Mouse (Mus musculus): ENCODE results near the gene Rps11. TPM values are rescaled to one million over a fixed set of nuclear protein-coding genes. Genes with fewer than 3 reads are reported as not detected.
"Not testable (repeated sequence)": the region's sequence is repeated elsewhere in the genome, so short reads cannot be mapped to it uniquely, and the experiment has no call there.

The Rps11 gene
- polyA plus RNA-seq, 1 experiment from 2014 or later, result 1,389 TPM

- ATAC-seq (ENCODE audit: low FRiP score), result no peak
- Histone ChIP-seq H3K4me2 (replicated peaks; ENCODE audit: low read depth, low read length) (no peak overlapping the region), H3K27me3 (ENCODE audit: control insufficient read depth, insufficient read depth, low read length) (peaks cover under 1% of the 10 kb centered on the region; the same call in 1 of the 2 replicates), H3K4me1 (replicated peaks; ENCODE audit: control insufficient read depth, insufficient read depth, low read length) (peaks cover 4% of the 10 kb centered on the region; the same call in 1 of the 2 replicates), H3K4me3 (ENCODE audit: low read depth, low read length) (no peak overlapping the region), H3K27ac (ENCODE audit: low read depth, low read length) (no peak overlapping the region), H3K36me3 (ENCODE audit: control insufficient read depth, insufficient read depth, low read length) (0 out of 2 replicates have a peak, but pooled peaks cover 2% of the 10 kb centered on the region), H3K9ac (ENCODE audit: low read depth, low read length) (no peak overlapping the region), H3K9me3 (ENCODE audit: control insufficient read depth, low read length) (no peaks in the 10 kb centered on the region)
- 89% methylated on average over 14 of the region's 14 CpGs for WGBS
- no peak for DNase-seq (ENCODE audit: low spot score)
Observed at GRCm38 (mm10) chr7:45157459-45157858, 33.2 kb upstream of the Rps11 start.

DNA sequence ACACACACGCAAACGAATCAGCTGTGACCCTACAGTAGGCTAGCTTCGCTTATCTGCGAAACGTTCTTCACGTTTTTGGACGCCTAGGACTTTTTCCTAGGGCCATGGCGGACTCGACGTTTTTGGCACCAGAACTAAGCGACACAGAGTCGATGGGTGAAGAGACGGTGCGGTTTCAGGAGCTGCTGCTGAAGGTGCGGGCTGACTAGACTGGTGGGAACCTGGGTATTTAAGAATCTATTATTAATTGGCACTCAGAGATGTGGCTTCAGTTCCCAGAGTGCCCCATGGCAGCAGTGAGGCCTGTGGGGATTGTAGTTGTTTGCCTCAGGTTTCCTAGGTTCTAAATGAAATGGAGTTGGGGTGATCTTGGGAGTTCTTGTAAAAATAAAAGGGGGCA, 32.0 kb upstream of the Rps11 start:
- Histone ChIP-seq H3K27me3 (ENCODE audit: control insufficient read depth, insufficient read depth, low read length) (no peaks in the 10 kb centered on the region), H3K9me3 (ENCODE audit: control insufficient read depth, low read length) (no peaks in the 10 kb centered on the region), H3K4me1 (replicated peaks; ENCODE audit: control insufficient read depth, insufficient read depth, low read length) (peaks cover 2% of the 10 kb centered on the region; the same call in 1 of the 2 replicates), H3K4me3 (ENCODE audit: low read depth, low read length) (no peak overlapping the region), H3K4me2 (replicated peaks; ENCODE audit: low read depth, low read length) (no peak overlapping the region), H3K9ac (ENCODE audit: low read depth, low read length) (no peak overlapping the region), H3K27ac (ENCODE audit: low read depth, low read length) (no peak overlapping the region), H3K36me3 (ENCODE audit: control insufficient read depth, insufficient read depth, low read length) (0 out of 2 replicates have a peak, but pooled peaks cover 2% of the 10 kb centered on the region)
- ATAC-seq (ENCODE audit: low FRiP score) (no peak), DNase-seq (ENCODE audit: low spot score) (no peak)
- WGBS, result 97% methylated on average over 15 of the region's 15 CpGs

DNA sequence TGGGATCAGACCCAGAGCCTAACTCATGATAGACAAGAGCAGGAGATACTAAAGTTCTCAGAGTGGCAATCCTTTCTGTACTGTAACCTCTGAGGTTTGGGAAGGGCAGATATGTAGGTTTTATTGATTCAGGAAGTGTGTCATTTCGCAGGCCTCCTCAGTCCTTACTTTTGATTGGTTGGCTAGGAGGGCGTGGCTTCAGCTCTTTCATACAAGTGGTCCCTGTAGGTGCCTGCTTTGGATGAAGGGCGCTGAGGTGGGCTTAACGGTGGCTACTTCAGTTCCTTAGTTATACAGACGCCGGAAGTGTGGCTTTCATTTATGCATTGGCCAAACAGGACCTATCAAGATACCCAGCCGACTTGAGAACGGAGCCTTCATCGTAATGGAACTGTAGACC, 31.4 kb upstream of the Rps11 start:
- Histone ChIP-seq H3K9ac (ENCODE audit: low read depth, low read length) (no peak overlapping the region), H3K36me3 (ENCODE audit: control insufficient read depth, insufficient read depth, low read length) (0 out of 2 replicates have a peak, but pooled peaks cover 2% of the 10 kb centered on the region), H3K4me3 (ENCODE audit: low read depth, low read length) (no peak overlapping the region), H3K4me1 (replicated peaks; ENCODE audit: control insufficient read depth, insufficient read depth, low read length) (peaks cover 2% of the 10 kb centered on the region; the same call in 1 of the 2 replicates), H3K4me2 (replicated peaks; ENCODE audit: low read depth, low read length) (no peak overlapping the region), H3K9me3 (ENCODE audit: control insufficient read depth, low read length) (no peaks in the 10 kb centered on the region), H3K27me3 (ENCODE audit: control insufficient read depth, insufficient read depth, low read length) (no peaks in the 10 kb centered on the region), H3K27ac (ENCODE audit: low read depth, low read length) (no peak overlapping the region)
- WGBS, result 80% methylated on average over 9 of the region's 9 CpGs
- DNase-seq (ENCODE audit: low spot score), result no peak
- ATAC-seq (ENCODE audit: low FRiP score), result no peak

DNA sequence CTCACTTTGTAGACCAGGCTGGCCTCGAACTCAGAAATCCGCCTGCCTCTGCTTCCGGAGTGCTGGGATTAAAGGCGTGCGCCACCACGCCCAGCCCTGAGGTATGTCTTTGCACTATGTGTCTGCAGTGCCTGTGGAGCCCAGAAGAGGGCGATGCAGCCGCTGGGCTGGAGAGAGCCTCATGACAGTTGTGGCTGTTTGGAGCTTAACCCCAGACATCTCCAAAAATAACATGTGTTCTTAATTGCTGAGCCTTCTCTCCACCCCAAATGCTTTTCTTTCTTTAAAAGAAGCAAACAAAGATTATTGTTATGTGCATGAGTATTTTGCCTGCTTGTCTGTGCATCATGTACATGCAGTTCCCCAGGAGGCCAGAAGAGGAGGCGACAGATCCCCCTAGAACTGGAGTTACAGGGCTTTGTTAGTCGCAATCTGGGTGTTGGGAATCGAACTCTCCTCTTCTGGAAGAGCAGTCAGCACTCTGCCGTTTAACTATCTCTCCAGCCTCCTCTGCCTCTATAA, 30.8 kb upstream of the Rps11 start:
- no peaks in the 10 kb centered on the region for H3K27me3 ChIP-seq (ENCODE audit: control insufficient read depth, insufficient read depth, low read length)
- H3K9me3 ChIP-seq (ENCODE audit: control insufficient read depth, low read length), result no peaks in the 10 kb centered on the region
- H3K36me3 ChIP-seq (ENCODE audit: control insufficient read depth, insufficient read depth, low read length), result 0 out of 2 replicates have a peak, but pooled peaks cover 2% of the 10 kb centered on the region
- DNase-seq (ENCODE audit: low spot score) (peak; percentile 61), ATAC-seq (ENCODE audit: low FRiP score) (peak; percentile 51)
- peak overlapping the region; percentile 65 for H3K4me3 ChIP-seq (ENCODE audit: low read depth, low read length)
- no peak overlapping the region for H3K27ac ChIP-seq (ENCODE audit: low read depth, low read length)
- peak overlapping the region; percentile 74 for H3K4me2 ChIP-seq (replicated peaks; ENCODE audit: low read depth, low read length)
- H3K9ac ChIP-seq (ENCODE audit: low read depth, low read length), result 0 out of 2 replicates have a peak overlapping the region, but pooled peaks have one; percentile 91
- H3K4me1 ChIP-seq (replicated peaks; ENCODE audit: control insufficient read depth, insufficient read depth, low read length), result peaks cover 2% of the 10 kb centered on the region; the same call in 1 of the 2 replicates
- WGBS, result 78% methylated on average over 12 of the region's 12 CpGs

DNA sequence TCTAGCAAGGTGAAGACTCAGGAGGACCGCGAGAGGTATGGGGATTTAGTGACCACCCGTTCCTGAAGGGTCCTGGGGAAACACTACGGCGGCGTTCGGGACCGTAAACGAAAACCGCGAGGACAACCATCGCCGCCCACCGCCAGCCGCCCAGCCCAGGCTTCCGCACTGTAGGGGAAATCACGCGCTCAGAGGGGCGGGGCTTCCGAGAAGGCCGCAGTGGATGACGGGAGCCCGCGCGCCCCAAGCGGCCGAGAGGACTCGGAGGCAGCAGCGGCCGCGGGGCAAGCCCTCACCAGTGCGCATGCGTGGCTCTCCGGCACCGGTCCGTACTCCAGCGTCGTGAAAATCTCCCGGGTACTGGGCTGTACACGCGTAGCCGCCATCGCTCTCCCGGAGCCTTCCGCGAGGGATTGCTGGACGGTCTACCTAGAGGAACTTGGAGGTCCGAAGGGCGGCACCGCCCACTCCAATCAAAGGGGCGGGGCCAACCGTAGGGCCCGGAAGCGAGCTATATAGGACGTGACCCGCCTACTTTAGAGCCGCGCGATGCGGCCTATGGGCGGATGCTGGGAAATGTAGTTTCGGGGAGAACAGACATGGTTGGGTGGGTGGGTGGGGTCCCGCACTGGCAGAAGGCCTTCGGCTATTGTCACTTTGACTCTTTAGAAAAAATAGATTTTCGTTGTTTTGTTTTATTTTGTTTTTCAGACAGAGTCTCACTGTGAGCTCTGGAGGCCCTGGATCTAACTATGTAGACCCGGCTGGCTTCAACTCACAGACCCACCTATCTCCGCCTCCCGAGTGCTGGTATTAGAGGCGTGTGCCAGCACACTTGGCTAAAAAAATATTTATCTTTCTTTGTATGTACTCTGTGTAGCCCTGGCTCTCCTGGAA, 30.1 kb upstream of the Rps11 start, which contains the start of the genes Pih1d1 and Aldh16a1:
Gene Pih1d1 (plus strand): TSS at position 208 of the 897 bp plus-strand sequence.
Gene Aldh16a1 (minus strand): TSS at position 489 of the 897 bp plus-strand sequence.
- H3K9ac ChIP-seq (ENCODE audit: low read depth, low read length), result peak within 1 kb of the TSS; percentile 91
- H3K4me2 ChIP-seq (replicated peaks; ENCODE audit: low read depth, low read length), result peak within 1 kb of the TSS; percentile 74
- 5% methylated on average over 68 of the region's 69 CpGs for WGBS
- H3K4me1 ChIP-seq (replicated peaks; ENCODE audit: control insufficient read depth, insufficient read depth, low read length), result peaks cover 2% of the 10 kb centered on the region; the same call in 1 of the 2 replicates
- H3K27me3 ChIP-seq (ENCODE audit: control insufficient read depth, insufficient read depth, low read length), result no peaks in the 10 kb centered on the region
- 0 out of 2 replicates have a peak, but pooled peaks cover 2% of the 10 kb centered on the region for H3K36me3 ChIP-seq (ENCODE audit: control insufficient read depth, insufficient read depth, low read length)
- no peaks in the 10 kb centered on the region for H3K9me3 ChIP-seq (ENCODE audit: control insufficient read depth, low read length)
- H3K4me3 ChIP-seq (ENCODE audit: low read depth, low read length), result peak within 1 kb of the TSS; percentile 65
- DNase-seq (ENCODE audit: low spot score) (peak; percentile 99), ATAC-seq (ENCODE audit: low FRiP score) (peak; percentile 96)
- peak within 1 kb of the TSS; percentile 80 for H3K27ac ChIP-seq (ENCODE audit: low read depth, low read length)

GRCm38 (mm10) chr7:45153586-45153985, 29.3 kb upstream of the Rps11 start:
- no peak for DNase-seq (ENCODE audit: low spot score)
- Histone ChIP-seq H3K9ac (ENCODE audit: low read depth, low read length) (peak overlapping the region; percentile 91), H3K27me3 (ENCODE audit: control insufficient read depth, insufficient read depth, low read length) (no peaks in the 10 kb centered on the region), H3K4me1 (replicated peaks; ENCODE audit: control insufficient read depth, insufficient read depth, low read length) (peaks cover 2% of the 10 kb centered on the region; the same call in 1 of the 2 replicates), H3K4me2 (replicated peaks; ENCODE audit: low read depth, low read length) (peak overlapping the region; percentile 74), H3K27ac (ENCODE audit: low read depth, low read length) (peak overlapping the region; percentile 80), H3K9me3 (ENCODE audit: control insufficient read depth, low read length) (no peaks in the 10 kb centered on the region), H3K36me3 (ENCODE audit: control insufficient read depth, insufficient read depth, low read length) (0 out of 2 replicates have a peak, but pooled peaks cover 2% of the 10 kb centered on the region), H3K4me3 (ENCODE audit: low read depth, low read length) (peak overlapping the region; percentile 65)
- 9% methylated on average over 5 of the region's 5 CpGs for whole genome bisulfite sequencing
- peak; percentile 25; the same call in 1 of the 2 replicates for ATAC-seq (ENCODE audit: low FRiP score)

DNA sequence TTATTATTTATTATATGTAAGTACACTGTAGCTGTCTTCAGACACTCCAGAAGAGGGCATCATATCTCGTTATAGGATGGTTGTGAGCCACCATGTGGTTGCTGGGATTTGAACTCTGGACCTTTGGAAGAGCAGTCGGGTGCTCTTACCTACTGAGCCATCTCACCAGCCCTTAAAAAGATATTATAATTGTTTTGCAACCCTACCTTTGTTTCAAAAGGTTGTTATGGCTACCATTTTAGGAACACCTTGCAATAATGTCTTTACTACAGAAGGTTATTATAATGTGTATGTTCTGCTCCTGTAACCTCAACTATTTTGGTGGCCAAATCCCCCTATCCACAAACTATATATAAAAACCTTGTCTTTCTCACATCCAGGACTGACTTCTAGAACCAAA, 28.8 kb upstream of the Rps11 start:
- not testable (repeated sequence) for H3K4me1 ChIP-seq (replicated peaks; ENCODE audit: control insufficient read depth, insufficient read depth, low read length); H3K9me3 ChIP-seq (ENCODE audit: control insufficient read depth, low read length); H3K27ac ChIP-seq (ENCODE audit: low read depth, low read length); H3K4me2 ChIP-seq (replicated peaks; ENCODE audit: low read depth, low read length); H3K36me3 ChIP-seq (ENCODE audit: control insufficient read depth, insufficient read depth, low read length); H3K27me3 ChIP-seq (ENCODE audit: control insufficient read depth, insufficient read depth, low read length); DNase-seq (ENCODE audit: low spot score); ATAC-seq (ENCODE audit: low FRiP score); H3K4me3 ChIP-seq (ENCODE audit: low read depth, low read length)
- H3K9ac ChIP-seq (ENCODE audit: low read depth, low read length), result peak overlapping the region; percentile 91; the same call in 1 of the 2 replicates
- 91% methylated on average over 2 of the region's 2 CpGs for WGBS

DNA sequence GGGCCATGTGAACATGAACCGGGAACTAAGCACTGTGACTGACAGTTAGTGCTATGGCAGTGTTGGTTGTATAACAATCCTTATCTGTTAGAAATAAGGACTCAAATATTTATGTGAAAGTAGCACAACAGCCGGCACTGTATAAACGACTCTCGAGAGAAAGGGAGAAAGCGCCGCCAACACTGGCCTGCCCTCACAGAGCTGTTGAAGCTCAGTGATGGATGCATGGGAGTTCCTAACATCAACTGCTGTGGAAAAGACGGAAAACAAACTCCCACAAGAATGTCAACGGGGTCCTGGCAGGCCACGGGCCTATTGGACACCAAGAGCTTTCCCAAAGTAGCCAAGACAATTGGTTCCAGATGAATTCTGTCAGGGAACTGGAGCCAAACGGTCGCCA, 27.1 kb upstream of the Rps11 start:
- Histone ChIP-seq H3K4me1 (replicated peaks; ENCODE audit: control insufficient read depth, insufficient read depth, low read length) (peaks cover 2% of the 10 kb centered on the region; the same call in 1 of the 2 replicates), H3K27ac (ENCODE audit: low read depth, low read length) (no peak overlapping the region), H3K4me3 (ENCODE audit: low read depth, low read length) (no peak overlapping the region), H3K9me3 (ENCODE audit: control insufficient read depth, low read length) (no peaks in the 10 kb centered on the region), H3K9ac (ENCODE audit: low read depth, low read length) (no peak overlapping the region), H3K27me3 (ENCODE audit: control insufficient read depth, insufficient read depth, low read length) (no peaks in the 10 kb centered on the region), H3K4me2 (replicated peaks; ENCODE audit: low read depth, low read length) (no peak overlapping the region), H3K36me3 (ENCODE audit: control insufficient read depth, insufficient read depth, low read length) (no peaks in the 10 kb centered on the region)
- no peak for DNase-seq (ENCODE audit: low spot score)
- ATAC-seq (ENCODE audit: low FRiP score), result no peak
- WGBS, result 61% methylated on average over 11 of the region's 11 CpGs

All from hindbrain, embryonic 11.5 days (tissue).